Mouse (Mus musculus) spleen, adult 2 months (tissue): ENCODE results near the gene Thada.

Experiments used
- CTCF ChIP-seq: fragments of 200-500 bp; IDR thresholded peaks from 2 replicates; pipeline ENCODE4 v1.5.1; 2011; ENCODE audit warnings: mild to moderate bottlenecking, inconsistent platforms; ENCODE audit not compliant: insufficient read depth, insufficient read length, insufficient replicate concordance; ENCODE audit errors: extremely low read depth
- POLR2A ChIP-seq: fragments of 200-500 bp; IDR thresholded peaks from 2 replicates; pipeline ENCODE4 v1.6.1; 2011; ENCODE audit warnings: low read depth, low read length, inconsistent platforms

GRCm38 (mm10) chr17:84422916-84423315 is 43.1 kb downstream of the Thada start:
- no peak for TF ChIP-seq CTCF
- TF ChIP-seq POLR2A, result no peak
